Mouse (Mus musculus) neutrophil, adult 59 days (primary cell): ENCODE data around the gene Pidd1. TPM values are rescaled to one million over a fixed set of nuclear protein-coding genes. Genes with fewer than 3 reads are reported as not detected.

Source experiments
- total RNA-seq, 2 experiments: library from RNA; stranded (reverse); gene quantifications; 1 replicate in 1 of 2; 2 replicates in 1 of 2; pipeline ENCODE4 v1.2.4; 2023

Gene Pidd1
- 10 to 100 TPM in 1 of 2 experiments, 1 to 10 TPM in 1; 8.2 to 10.7 TPM for total RNA-seq

DNA sequence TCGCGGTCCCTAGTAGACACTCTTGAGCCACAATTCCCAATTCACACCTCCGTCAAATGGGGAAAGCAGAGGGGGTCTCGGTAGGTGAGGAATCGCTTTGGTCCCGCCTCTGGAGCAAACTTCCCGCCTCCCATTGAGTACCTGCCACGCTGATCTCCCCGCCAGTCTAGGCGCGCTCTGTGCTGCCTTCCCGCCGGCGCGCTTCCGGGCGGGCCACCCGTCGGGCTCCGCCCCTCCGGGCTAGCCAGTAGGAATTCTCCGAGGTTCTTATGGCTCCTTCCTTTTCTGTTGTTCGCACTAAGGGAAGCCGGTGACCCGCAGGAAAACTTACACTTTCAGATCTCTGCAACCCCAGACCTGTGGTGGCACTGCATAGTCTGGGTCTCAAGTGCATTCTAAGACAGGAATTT lies at the start of gene Pidd1:
TSS of gene Pidd1 (minus strand) at position 198 of the 410 bp plus-strand sequence.

DNA sequence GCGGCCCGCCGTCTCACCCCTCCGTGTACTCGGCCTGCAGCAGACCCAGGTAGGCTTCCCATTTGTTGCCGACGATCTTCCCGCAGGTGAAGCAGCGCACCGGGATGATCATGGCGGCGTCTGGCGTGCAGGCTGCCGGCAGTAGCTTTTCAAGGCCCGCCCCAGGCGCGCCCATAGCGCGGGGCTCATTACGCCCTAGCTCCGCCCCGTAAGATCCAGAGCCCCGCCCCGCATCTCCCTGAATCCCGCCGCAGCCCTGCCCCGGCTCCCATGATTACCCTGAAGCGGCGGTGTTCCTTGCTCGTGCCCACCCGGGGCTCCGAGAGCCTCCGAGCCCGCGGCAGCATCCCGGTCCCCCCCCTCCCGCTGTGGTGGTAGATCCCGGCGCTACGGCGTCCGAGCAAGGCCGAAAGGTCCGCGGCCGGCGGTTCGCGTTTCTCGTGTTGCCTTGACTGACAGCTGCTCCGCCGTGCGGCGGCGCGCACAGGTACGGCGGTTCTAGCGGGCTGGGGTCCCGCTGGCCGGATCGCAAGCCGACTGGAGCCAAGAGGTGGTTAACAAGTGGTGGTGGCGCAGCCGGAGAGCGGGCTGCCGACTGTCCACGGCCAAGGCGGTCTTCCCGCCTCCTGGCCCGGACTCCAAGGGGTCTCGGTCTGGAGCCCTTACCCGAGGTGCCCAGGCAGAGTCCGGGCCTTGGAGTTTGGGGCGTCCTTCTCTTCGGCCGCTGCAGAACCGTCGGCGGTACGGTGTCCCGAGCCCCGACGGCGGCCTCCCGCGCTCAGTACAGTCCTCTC lies 31.4 kb upstream of the Pidd1 start, which contains the start of the genes Polr2l and Tspan4:
TSS of gene Polr2l (minus strand) at position 122 of the 794 bp plus-strand sequence.
TSS of gene Tspan4 (plus strand) at position 230 of the 794 bp plus-strand sequence.

DNA sequence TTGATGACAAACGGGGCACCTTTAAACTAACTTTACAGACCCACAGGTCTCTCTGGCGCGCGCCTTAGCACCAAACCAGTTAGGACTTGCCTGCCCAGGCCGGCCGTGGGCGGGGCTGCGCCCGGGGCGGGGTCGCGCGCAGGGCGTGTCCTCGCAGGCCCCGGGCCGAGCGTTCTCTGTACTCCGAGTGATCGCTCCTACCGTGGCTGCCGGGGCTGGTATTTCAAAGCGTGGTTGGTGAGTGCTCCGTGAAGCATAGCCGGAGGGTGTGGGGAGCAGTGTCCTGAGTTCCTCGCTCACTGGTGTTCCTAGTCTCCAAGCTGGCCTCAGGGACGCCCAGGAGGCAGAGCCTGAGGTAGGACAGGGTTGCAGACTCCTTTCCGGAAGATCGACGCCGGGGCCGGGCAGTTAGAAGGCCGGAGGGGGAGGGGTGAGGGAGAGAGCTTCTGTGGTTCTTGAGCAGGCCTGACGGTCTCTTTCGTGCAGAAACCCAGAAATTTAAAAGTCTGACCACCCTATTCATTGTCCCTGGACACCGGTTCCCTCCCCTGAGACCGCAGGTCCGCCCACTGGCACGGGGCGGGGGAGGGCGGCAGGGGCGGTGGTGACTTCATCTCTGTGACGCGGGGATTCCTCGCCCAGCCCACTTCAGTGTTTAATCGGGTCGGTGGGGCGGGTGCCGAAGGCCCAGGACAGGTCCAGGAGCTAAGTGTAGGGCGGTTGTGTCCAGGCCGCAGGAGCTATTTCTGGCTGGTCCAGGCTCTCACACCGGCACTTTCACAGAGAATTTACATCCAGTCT lies 23.6 kb upstream of the Pidd1 start, which contains the start of gene Cd151:
TSS of gene Cd151 (plus strand) at position 163 of the 801 bp plus-strand sequence.

DNA sequence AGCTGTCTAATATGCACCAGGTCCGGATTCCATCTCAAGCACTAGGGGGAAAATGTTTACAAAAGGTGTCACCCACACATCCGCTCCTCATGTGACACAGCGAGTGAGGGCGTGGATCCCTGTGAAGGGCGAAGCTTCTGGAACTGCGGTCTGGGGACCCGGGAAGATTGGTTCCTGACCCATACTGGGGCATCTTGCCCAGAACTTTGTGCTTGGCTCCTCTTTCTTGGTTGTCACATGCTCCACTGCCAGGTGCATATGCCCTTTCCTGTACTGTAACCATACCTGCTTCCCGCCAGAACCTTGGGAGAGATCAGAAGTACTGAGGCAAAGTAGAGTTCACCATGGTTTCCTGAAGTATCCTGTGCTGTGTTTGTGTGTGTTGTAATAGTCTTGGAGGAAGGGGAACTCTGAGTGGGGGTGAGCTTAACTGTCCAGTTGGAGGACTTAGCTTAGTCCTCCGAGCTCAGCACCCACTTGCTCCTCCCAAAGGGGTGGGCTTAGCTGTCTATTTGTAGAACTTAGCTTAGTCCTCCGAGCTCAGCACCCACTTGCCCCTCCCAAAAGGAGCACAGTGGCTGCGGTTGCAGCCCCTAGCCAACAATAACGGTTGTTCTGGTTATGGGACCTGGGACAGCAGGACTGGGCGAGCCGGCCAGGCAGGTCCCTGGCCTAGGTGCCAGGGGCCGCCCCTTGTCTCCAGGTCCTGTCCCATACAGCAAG lies 16.7 kb upstream of the Pidd1 start, which contains the start of gene Cracr2b:
TSS of gene Cracr2b (plus strand) at position 704 of the 723 bp plus-strand sequence.

DNA sequence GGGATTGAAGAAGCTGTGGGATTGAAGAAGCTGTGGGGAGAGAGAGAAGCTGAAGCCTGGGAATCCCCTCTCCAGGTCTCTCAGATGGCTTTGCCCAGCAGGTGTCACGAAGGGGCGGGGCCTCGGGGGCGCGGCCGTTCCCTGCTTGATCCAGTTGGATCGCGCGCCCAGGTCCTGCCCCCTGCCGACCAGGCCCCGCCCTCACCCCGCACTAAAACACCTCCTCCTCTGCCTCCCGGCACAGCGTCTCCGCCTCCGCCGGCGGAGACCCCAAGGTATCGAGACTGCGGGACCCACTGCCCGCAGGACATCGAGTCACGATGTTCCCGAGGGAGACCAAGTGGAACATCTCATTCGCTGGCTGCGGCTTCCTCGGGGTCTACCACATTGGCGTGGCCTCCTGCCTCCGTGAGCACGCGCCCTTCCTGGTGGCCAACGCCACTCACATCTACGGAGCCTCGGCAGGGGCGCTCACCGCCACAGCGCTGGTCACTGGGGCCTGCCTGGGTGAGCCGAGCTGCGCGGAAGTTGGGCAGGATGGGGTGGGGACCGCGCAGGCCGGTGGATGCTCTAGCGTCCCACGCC lies 11.2 kb upstream of the Pidd1 start, which contains the start of gene Pnpla2:
TSS of gene Pnpla2 (plus strand) at position 232 of the 585 bp plus-strand sequence.

DNA sequence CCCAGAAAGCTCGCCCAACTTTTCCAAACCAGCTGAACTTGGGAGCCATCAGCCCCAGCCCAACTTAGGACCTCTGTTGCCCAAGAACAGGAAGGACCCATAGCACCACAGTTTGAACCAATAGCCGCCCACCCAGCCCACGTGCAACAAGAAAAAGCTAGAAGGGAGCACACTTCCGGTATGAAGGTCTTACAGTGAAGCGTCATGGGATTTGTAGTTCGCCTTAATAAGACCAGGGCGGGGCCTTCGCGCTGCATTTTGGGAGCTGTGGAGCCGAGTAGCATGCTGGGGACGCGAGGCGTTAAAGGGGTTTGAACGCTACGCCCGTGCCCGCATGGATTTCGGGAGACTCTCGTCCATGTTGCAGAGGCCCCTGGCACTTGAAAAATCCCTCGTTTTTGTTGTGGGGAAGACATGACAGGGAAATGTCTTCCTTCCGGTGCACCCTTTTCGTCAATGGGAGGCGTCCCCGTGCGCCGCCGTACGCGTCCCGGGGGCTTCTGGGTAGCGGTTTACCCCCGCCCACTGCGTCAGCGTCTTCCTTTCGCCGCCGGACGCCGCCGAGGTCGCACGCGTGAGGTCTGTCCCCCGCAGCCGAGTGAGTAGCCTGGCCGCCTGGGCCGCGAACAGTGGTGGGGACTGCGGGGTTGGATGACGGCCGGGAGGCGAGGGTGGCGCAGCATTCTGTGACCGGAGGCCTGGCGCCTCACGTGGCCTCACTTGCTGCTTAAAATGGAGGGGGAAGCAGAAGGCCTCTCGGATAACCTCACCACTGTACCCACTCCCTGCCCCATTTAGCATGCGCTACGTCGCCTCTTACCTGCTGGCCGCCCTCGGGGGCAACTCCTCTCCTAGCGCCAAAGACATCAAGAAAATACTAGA lies 3.5 kb upstream of the Pidd1 start, which contains the start of gene Rplp2:
TSS of gene Rplp2 (plus strand) at position 261 of the 882 bp plus-strand sequence.

DNA sequence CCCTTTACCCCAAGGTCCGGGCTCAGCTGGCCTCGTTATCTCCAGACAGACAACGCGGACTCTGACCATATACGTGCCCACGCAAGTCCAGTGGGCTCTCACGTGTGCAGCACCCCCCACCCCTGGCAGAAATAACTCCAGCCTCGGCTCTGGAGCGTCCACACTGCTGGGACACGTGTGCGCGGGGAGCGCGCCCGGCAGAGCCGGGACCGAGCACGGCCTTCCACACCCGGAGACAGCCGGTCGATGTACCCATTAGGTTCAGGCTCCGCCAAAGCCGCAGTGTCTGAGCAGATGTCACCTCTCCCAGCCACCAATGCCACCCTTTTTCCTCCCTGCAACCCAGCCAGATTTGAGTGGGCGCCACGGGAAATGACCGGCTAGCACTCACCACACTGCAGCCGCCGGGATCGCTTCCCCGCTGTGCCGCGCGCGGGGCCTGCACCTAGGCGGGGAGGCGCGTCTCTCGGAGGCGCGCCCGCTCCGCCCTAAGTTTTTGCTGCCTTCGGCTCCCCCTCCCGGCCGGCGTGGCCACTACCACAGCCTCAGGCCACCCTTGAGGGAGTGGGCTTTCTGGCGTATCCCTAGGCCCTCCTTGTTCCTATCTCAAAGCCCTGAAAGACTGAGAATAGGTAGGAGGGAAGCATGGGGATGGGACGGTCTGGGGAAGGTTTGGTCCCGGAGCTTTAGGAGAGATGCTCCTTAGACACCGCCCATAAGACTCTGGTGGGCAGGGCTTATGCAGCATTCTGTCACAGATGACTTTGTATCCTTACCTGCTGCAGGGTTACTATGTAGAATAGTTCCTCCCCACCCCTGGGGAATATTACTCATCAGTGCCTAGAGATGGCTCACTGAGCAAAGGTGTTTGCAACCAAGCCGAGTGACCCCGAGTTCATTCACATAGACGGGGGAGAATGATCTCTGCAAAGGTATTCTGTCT lies 6.4 kb downstream of the Pidd1 start, which contains the start of gene Slc25a22:
TSS of gene Slc25a22 (minus strand) at position 715 of the 943 bp plus-strand sequence.

DNA sequence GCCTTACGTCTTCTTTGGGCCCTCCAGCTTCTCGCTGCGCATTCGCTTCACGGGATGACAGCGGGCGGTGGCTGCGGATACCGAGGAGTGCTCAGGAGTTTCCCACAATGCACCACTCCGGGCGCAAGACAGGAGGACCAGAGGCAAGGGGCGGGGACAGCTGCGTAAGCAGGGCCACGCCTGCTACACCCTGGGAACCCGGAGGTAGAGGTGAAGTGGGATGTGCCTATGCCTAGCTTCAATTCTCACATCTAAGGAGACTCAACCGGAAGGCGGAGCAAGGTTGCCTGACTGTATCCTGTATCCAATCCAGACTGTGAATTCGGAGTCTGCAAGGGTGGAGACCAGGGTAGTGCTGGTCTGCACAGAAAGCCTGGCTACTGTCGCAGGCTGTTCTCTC lies 14.5 kb downstream of the Pidd1 start, which contains the start of gene Cend1:
TSS of gene Cend1 (minus strand) at position 182 of the 400 bp plus-strand sequence.

DNA sequence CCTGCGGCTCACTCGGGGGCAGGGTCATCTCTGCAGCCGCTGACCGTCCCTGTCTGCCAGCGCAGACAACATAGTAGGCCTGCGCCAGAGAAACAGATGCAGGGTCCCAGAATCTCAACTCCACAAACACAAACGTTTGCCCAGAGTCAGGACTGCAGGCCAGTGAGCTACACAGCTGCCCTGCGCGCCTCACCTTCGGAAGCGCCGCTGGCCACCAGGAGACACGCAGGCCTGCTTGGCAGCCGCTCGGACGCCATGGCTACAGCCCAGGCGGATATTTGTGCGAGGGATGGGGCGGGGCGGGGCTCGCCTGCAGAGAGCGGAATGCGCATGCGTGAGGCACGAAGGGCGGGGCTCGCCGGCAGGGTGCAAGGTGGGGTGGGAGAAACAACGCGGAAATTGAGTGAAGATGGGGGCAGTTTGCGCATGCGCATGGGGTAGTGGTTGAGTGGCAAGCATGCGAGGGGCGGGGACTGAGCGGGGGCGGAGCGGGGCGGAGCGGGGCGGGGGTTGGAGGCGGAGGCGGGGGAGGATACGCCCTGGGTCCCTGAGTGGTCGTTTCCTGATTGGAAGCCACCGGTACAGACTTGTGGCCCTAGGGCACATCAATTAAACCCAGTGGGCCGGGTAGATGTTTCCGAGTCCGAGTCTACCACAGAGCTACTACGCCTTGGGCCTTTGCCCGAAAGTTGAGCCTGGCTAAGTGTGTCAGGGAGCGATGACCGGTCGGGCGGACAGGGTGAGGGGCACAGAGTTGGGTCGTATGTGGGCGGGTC lies 29.8 kb downstream of the Pidd1 start, which contains the start of gene Gatd1:
TSS of gene Gatd1 (minus strand) at position 328 of the 776 bp plus-strand sequence.

DNA sequence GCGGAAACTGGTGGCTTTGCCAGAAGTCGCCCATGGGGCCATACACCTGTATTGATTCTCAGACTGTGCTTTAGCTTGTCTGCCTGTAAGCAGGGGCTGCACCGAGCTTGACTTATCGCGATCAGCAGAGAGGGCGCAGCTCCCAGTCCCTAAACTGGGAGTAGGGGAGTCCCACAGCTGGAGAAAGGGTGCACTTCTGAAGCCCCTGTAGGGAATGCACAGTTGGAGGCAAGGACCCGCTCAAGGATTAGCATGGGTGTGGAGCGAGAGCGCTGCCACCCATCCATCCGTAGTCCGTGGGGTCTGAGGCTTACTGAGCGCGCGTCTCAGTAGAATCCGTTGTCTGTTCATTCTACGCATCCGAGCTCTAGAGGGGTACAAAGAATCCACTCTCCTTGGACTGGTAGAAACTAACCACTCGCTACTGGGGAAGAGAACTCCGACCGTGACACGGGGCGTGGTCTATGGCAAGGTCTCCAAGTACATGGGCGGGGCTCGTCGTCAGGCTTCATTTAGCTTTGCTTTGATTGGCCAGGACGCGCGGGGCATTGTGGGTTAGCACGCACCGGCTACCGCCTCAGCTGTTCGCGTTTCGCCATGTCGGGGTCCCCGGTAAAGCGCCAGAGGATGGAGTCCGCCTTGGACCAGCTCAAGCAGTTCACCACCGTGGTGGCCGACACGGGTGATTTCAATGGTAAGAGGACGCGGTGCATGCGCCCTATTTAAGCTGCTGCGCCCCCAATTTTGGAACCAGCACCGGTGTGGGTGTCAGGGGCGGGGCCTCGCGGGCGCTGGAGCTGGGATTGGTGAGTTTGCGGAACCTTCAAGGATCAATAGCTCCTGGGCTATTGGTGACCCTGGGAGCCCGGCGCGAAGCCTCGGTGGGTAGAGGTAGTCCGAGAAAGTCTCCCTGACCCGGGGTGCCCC lies 51.9 kb downstream of the Pidd1 start, which contains the start of gene Taldo1:
TSS of gene Taldo1 (plus strand) at position 575 of the 927 bp plus-strand sequence.

Other genes starting within 250 kb of the Pidd1 start
- 1 to 10 TPM; 3.8 to 5.6 TPM for gene Lrrc56, start 249.9 kb downstream of the Pidd1 start, total RNA-seq
- gene Lmntd2, start 229.9 kb downstream of the Pidd1 start, total RNA-seq: under 1 TPM; 0.18 to 0.22 TPM
- 1 to 10 TPM; 4.0 to 5.0 TPM for gene Rassf7, start 228.2 kb downstream of the Pidd1 start, total RNA-seq
- 10 to 100 TPM; 77.4 to 85.4 TPM for gene Phrf1, start 215.2 kb downstream of the Pidd1 start, total RNA-seq
- gene Irf7, start 177.5 kb downstream of the Pidd1 start, total RNA-seq: 10 to 100 TPM; 27.7 to 35.2 TPM
- gene Cdhr5, start 167.2 kb downstream of the Pidd1 start, total RNA-seq: not detected
- gene Sct, start 164.9 kb downstream of the Pidd1 start, total RNA-seq: not detected
- gene Drd4, start 152.0 kb downstream of the Pidd1 start, total RNA-seq: not detected
- gene Deaf1, start 116.3 kb downstream of the Pidd1 start, total RNA-seq: 10 to 100 TPM; 29.1 to 29.5 TPM
- 10 to 100 TPM in 1 of 2 experiments, 1 to 10 TPM in 1; 9.5 to 10.8 TPM for gene Tmem80, start 116.3 kb downstream of the Pidd1 start, total RNA-seq
- gene Eps8l2, start 105.1 kb downstream of the Pidd1 start, total RNA-seq: under 1 TPM in 1 of 2 experiments, not detected in 1; 0.78 TPM
- 100 to 1,000 TPM; 737 to 741 TPM for gene Taldo1, start 51.8 kb downstream of the Pidd1 start, total RNA-seq
- 10 to 100 TPM; 19.7 to 19.9 TPM for gene Gatd1, start 29.9 kb downstream of the Pidd1 start, total RNA-seq
- gene Cend1, start 14.5 kb downstream of the Pidd1 start, total RNA-seq: not detected
- 10 to 100 TPM; 14.0 to 16.2 TPM for gene Slc25a22, start 6.1 kb downstream of the Pidd1 start, total RNA-seq
- gene Rplp2, start 3.3 kb upstream of the Pidd1 start, total RNA-seq: 100 to 1,000 TPM; 666 to 909 TPM
- 100 to 1,000 TPM in 1 of 2 experiments, 10 to 100 TPM in 1; 90.8 to 112 TPM for gene Pnpla2, start 11.2 kb upstream of the Pidd1 start, total RNA-seq
- 1 to 10 TPM; 4.0 to 9.5 TPM for gene Cracr2b, start 17.1 kb upstream of the Pidd1 start, total RNA-seq
- gene Cd151, start 23.4 kb upstream of the Pidd1 start, total RNA-seq: 10 to 100 TPM; 12.0 to 15.6 TPM
- gene Polr2l, start 31.1 kb upstream of the Pidd1 start, total RNA-seq: 10 to 100 TPM in 1 of 2 experiments, 1 to 10 TPM in 1; 8.9 to 11.4 TPM
- 1 to 10 TPM; 2.2 to 3.7 TPM for gene Tspan4, start 31.2 kb upstream of the Pidd1 start, total RNA-seq
- gene Chid1, start 95.8 kb upstream of the Pidd1 start, total RNA-seq: 10 to 100 TPM; 14.7 to 26.4 TPM
- 10 to 100 TPM; 89.6 to 89.9 TPM for gene Ap2a2, start 118.1 kb upstream of the Pidd1 start, total RNA-seq
- under 1 TPM; 0.11 to 0.53 TPM for gene Muc6, start 211.3 kb upstream of the Pidd1 start, total RNA-seq
- gene Muc2, start 246.3 kb upstream of the Pidd1 start, total RNA-seq: under 1 TPM in 1 of 2 experiments, not detected in 1; 0.42 TPM